Mouse (Mus musculus) heart, postnatal 0 days (tissue): ENCODE measurements around the gene E130208F15Rik.

ENCODE experiments used
- CTCF ChIP-seq: IDR thresholded peaks from 2 replicates; pipeline ENCODE4 v1.5.1; 2016; ENCODE audit warnings: antibody characterized with exemption, control low read depth, low read depth
- EP300 ChIP-seq: IDR thresholded peaks from 2 replicates; pipeline ENCODE4 v1.6.1; 2016; ENCODE audit warnings: antibody characterized with exemption, low read depth

- TF ChIP-seq CTCF (no peak), EP300 (no peak; the same call in none of the 2 replicates)
Measured at GRCm38 (mm10) chr7:30279951-30280669, 41.4 kb upstream of the E130208F15Rik start, which contains the start of the genes Thap8 and Wdr62.
